Mouse (Mus musculus) monocyte, adult 5-6 weeks (primary cell): ENCODE measurements around the gene S100a5. TPM values are rescaled to one million over a fixed set of nuclear protein-coding genes. Genes with fewer than 3 reads are reported as not detected.
A peak's percentile ranks its signal among the peaks of the same experiment; 100 is the strongest.

Experiments
- ATAC-seq: fragments of 153-309, 156-312 bp; replicated peaks from 2 replicates; pipeline ENCODE4 v1.8.0; 2017; ENCODE audit warnings: mild to moderate bottlenecking; ENCODE audit not compliant: low TSS enrichment, insufficient number of reproducible peaks, severe bottlenecking, poor library complexity, low FRiP score
- total RNA-seq: library from RNA; stranded (forward); fragments of 200-1000, 200-491, 200-594 nt; gene quantifications from 3 replicates; pipeline ENCODE4 v1.2.3, GENCODE M21; 2017

Gene S100a5
- total RNA-seq, result not detected in 3 replicates

GRCm38 (mm10) chr3:90608223-90608622, at the start of gene S100a5:
TSS of gene S100a5 (plus strand) at chr3:90608523.
- no peak for ATAC-seq

GRCm38 (mm10) chr3:90560008-90560628, 48.2 kb upstream of the S100a5 start, which contains the start of gene S100a3:
TSS of gene S100a3 (plus strand) at chr3:90560578.
- no peak for ATAC-seq

GRCm38 (mm10) chr3:90574691-90575090, 33.6 kb upstream of the S100a5 start:
- 0 out of 2 replicates have a peak, but pooled peaks have one; percentile 13 for ATAC-seq

- ATAC-seq, result no peak
These were observed 33.0 kb upstream of the S100a5 start for GRCm38 (mm10) chr3:90575320-90575719.

GRCm38 (mm10) chr3:90576351-90577001, 31.8 kb upstream of the S100a5 start:
- no peak for ATAC-seq

- ATAC-seq, result no peak
These were observed 28.9 kb upstream of the S100a5 start for GRCm38 (mm10) chr3:90579433-90579832.

- ATAC-seq, result no peak
These were observed 27.2 kb upstream of the S100a5 start for GRCm38 (mm10) chr3:90581141-90581540.

- ATAC-seq, result no peak
These were observed 26.2 kb upstream of the S100a5 start for GRCm38 (mm10) chr3:90582156-90582555.

GRCm38 (mm10) chr3:90582556-90582955, 25.8 kb upstream of the S100a5 start:
- ATAC-seq, result no peak

- no peak for ATAC-seq
These were observed 24.4 kb upstream of the S100a5 start for GRCm38 (mm10) chr3:90583893-90584292.

GRCm38 (mm10) chr3:90585595-90585994, 22.7 kb upstream of the S100a5 start:
- peak; percentile 62 for ATAC-seq

- no peak for ATAC-seq
These were observed 22.2 kb upstream of the S100a5 start for GRCm38 (mm10) chr3:90586016-90586643.

GRCm38 (mm10) chr3:90586906-90587305, 21.4 kb upstream of the S100a5 start:
- peak; percentile 84 for ATAC-seq

GRCm38 (mm10) chr3:90587361-90588101, 20.8 kb upstream of the S100a5 start:
- ATAC-seq, result no peak

- ATAC-seq, result no peak
These were observed 18.9 kb upstream of the S100a5 start for GRCm38 (mm10) chr3:90589390-90589789.

GRCm38 (mm10) chr3:90589947-90590346, 18.4 kb upstream of the S100a5 start, which contains the start of gene S100a2:
TSS of gene S100a2 (plus strand) at chr3:90590247.
- ATAC-seq, result no peak

- ATAC-seq, result no peak
These were observed 13.9 kb upstream of the S100a5 start for GRCm38 (mm10) chr3:90594466-90594865.

- ATAC-seq, result no peak
These were observed 12.8 kb upstream of the S100a5 start for GRCm38 (mm10) chr3:90595556-90595955.

- ATAC-seq, result no peak
These were observed 11.5 kb upstream of the S100a5 start for GRCm38 (mm10) chr3:90596810-90597209.
